Mouse (Mus musculus) kidney, adult 2 months (tissue): ENCODE measurements around the gene Micu2. TPM values are rescaled to one million over a fixed set of nuclear protein-coding genes. Genes with fewer than 3 reads are reported as not detected.
A peak's percentile ranks its signal among the peaks of the same experiment; 100 is the strongest.

Source experiments
- DNase-seq: peaks from one replicate; pipeline ENCODE4 v3.0.0; 2021
- H3K27ac ChIP-seq: fragments of 200-500 bp; 2 replicates; pipeline ENCODE4 v1.5.1; 2012; ENCODE audit warnings: low read depth, low read length, control low read depth, inconsistent platforms; ENCODE audit not compliant: insufficient read depth
- H3K27me3 ChIP-seq: fragments of 200-500 bp; replicated peaks from 2 replicates; pipeline ENCODE4 v1.6.1; 2012; ENCODE audit warnings: mild to moderate bottlenecking, moderate library complexity, low read length, inconsistent platforms; ENCODE audit not compliant: control insufficient read depth, insufficient read depth
- H3K36me3 ChIP-seq: fragments of 200-500 bp; 2 replicates; pipeline ENCODE4 v1.6.1; 2012; ENCODE audit warnings: mild to moderate bottlenecking, moderate library complexity, low read length, inconsistent platforms; ENCODE audit not compliant: control insufficient read depth, insufficient read depth
- H3K4me1 ChIP-seq: fragments of 200-500 bp; 2 replicates; pipeline ENCODE4 v1.6.1; 2011; ENCODE audit warnings: low read length; ENCODE audit not compliant: control insufficient read depth, insufficient read depth
- H3K4me3 ChIP-seq: fragments of 200-500 bp; 2 replicates; pipeline ENCODE4 v1.5.1; 2011; ENCODE audit warnings: mild to moderate bottlenecking, low read depth, low read length, control low read depth; ENCODE audit not compliant: insufficient read depth
- CTCF ChIP-seq: fragments of 200-500 bp; conservative IDR thresholded peaks from 2 replicates; pipeline ENCODE4 v1.5.1; 2011; ENCODE audit warnings: low read depth, mild to moderate bottlenecking, control low read depth, low read length, moderate library complexity, mixed read lengths; ENCODE audit not compliant: insufficient read depth, insufficient read length
- POLR2A ChIP-seq: fragments of 200-500 bp; IDR thresholded peaks from one replicate; pipeline ENCODE4 v1.6.1; 2011; ENCODE audit warnings: low read depth, low read length, control low read depth
- WGBS: fragments of 180-500 bp; shearing (Covaris S2); methylation state at CpG from one replicate; pipeline ENCODE4 v1.1.7; 2018; 5-methylcytosine and 5-hydroxymethylcytosine counted together
- polyA plus RNA-seq: library from polyadenylated mRNA; depleted of rRNA; stranded (reverse); fragments of >200 nt; gene quantifications from 2 replicates; pipeline ENCODE4 v1.2.3, GENCODE M21; 2012; rRNA removed

Micu2 gene
- 20.8 and 24.8 TPM in 2 replicates for polyA plus RNA-seq

DNA sequence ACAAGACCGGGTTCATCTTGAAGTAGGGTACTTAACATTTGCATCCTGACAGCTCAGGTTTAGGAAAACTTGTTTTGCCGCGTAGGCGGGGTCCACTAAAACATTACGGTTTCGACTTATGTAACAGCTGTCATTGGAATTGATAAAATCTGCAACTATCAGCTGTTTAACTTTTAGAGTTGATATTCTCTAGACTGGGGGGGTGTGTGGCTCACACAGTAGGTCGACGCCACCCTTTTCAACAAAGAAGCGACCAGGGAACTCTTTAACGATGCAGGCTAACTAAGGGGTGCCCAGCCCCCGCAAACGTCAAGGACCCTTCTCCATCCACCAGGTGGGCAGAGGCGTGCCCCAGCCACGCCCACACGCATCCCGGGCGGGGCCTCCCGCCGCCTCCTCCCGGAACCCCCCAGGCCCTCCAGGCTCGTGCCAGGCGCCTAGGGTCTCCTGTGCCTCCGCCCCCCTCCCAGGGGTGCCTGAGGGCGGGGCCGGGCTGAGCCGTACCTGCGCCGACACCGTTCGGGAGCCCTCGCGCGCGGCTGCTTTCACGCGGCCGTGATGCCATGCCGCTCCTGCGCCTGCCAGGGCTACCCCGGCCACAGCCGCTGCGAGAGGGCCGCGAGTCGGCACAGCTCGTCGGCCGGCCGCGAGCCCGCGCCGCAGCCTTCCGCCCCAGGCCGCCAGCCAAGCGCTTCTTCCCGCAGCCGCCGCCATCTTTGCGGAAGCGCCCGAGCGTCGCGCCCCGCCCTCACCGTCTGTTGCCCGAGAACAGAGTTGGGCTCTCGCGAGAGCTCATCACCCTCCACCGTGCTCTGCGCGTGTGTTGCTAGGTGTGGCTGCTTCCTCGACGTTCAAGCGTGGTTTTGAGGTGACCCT, at the start of gene Micu2:
Gene Micu2, minus strand, starts transcription at position 737 of the 876 bp plus-strand sequence.
- WGBS: 2% methylated on average over 74 of the region's 76 CpGs
- H3K4me1 ChIP-seq: peaks cover 20% of the 10 kb centered on the region; the same call in 1 of the 2 replicates
- H3K27me3 ChIP-seq: no peaks in the 10 kb centered on the region
- H3K4me3 ChIP-seq: peak within 1 kb of the TSS; percentile 89
- H3K36me3 ChIP-seq: no peaks in the 10 kb centered on the region
- peak within 1 kb of the TSS; percentile 54 for H3K27ac ChIP-seq
- no peak for TF ChIP-seq CTCF
- peak; percentile 50 for TF ChIP-seq POLR2A
- DNase-seq: peak; percentile 89

GRCm38 (mm10) chr14:58046639-58047284, 47.7 kb upstream of the Micu2 start:
- TF ChIP-seq CTCF: no peak
- TF ChIP-seq POLR2A: no peak
- Histone ChIP-seq H3K36me3 (no peaks in the 10 kb centered on the region), H3K27ac (peak overlapping the region; percentile 16; the same call in 1 of the 2 replicates), H3K27me3 (no peaks in the 10 kb centered on the region), H3K4me3 (no peak overlapping the region), H3K4me1 (no peaks in the 10 kb centered on the region; the same call in 1 of the 2 replicates)
- 74% methylated on average over 4 of the region's 4 CpGs for WGBS
- DNase-seq: peak; percentile 78

- TF ChIP-seq POLR2A (no peak), CTCF (no peak)
- Histone ChIP-seq H3K27me3 (no peaks in the 10 kb centered on the region), H3K4me3 (no peak overlapping the region), H3K27ac (no peak overlapping the region), H3K4me1 (no peaks in the 10 kb centered on the region), H3K36me3 (no peaks in the 10 kb centered on the region)
- WGBS: 23% methylated on average over 6 of the region's 6 CpGs
- DNase-seq: no peak
Measured at GRCm38 (mm10) chr14:58036174-58036573, 37.1 kb upstream of the Micu2 start.

GRCm38 (mm10) chr14:58034567-58034966, 35.5 kb upstream of the Micu2 start:
- Histone ChIP-seq H3K36me3 (no peaks in the 10 kb centered on the region), H3K4me3 (no peak overlapping the region), H3K4me1 (no peaks in the 10 kb centered on the region), H3K27ac (no peak overlapping the region), H3K27me3 (no peaks in the 10 kb centered on the region)
- TF ChIP-seq POLR2A (no peak), CTCF (peak; percentile 25; the same call in 1 of the 2 replicates)
- WGBS: 6% methylated on average over 8 of the region's 8 CpGs
- peak; percentile 65 for DNase-seq

- Histone ChIP-seq H3K4me3 (no peak overlapping the region), H3K4me1 (no peaks in the 10 kb centered on the region), H3K36me3 (no peaks in the 10 kb centered on the region), H3K27ac (no peak overlapping the region), H3K27me3 (no peaks in the 10 kb centered on the region)
- TF ChIP-seq POLR2A (no peak), CTCF (peak; percentile 61)
- WGBS: 38% methylated on average over 2 of the region's 2 CpGs
- peak; percentile 57 for DNase-seq
Measured at GRCm38 (mm10) chr14:58018869-58019268, 19.8 kb upstream of the Micu2 start.

GRCm38 (mm10) chr14:58003852-58004251, 4.8 kb upstream of the Micu2 start:
- Histone ChIP-seq H3K27me3 (no peaks in the 10 kb centered on the region), H3K4me3 (no peak overlapping the region), H3K36me3 (no peaks in the 10 kb centered on the region), H3K4me1 (peaks cover 17% of the 10 kb centered on the region; the same call in 1 of the 2 replicates), H3K27ac (no peak overlapping the region)
- TF ChIP-seq POLR2A (no peak), CTCF (no peak)
- 84% methylated on average over 6 of the region's 6 CpGs for WGBS
- DNase-seq: no peak

GRCm38 (mm10) chr14:58002161-58002560, 3.1 kb upstream of the Micu2 start:
- no peaks in the 10 kb centered on the region for H3K36me3 ChIP-seq
- H3K27me3 ChIP-seq: no peaks in the 10 kb centered on the region
- DNase-seq: peak; percentile 61
- WGBS: 33% methylated on average over 1 of the region's 1 CpGs
- no peak for TF ChIP-seq CTCF
- TF ChIP-seq POLR2A: no peak
- H3K4me3 ChIP-seq: no peak overlapping the region
- peaks cover 20% of the 10 kb centered on the region; the same call in 1 of the 2 replicates for H3K4me1 ChIP-seq
- peak overlapping the region; percentile 78; the same call in 1 of the 2 replicates for H3K27ac ChIP-seq
